Mouse (Mus musculus) CH12.LX (cell line): ENCODE data around the gene Mark1.

Experiments
- CHD2 ChIP-seq: IDR thresholded peaks from 2 replicates; pipeline ENCODE4 v1.6.1; 2011; ENCODE audit warnings: low read length, improper control_type of control experiment
- NRF1 ChIP-seq: IDR thresholded peaks from 2 replicates; pipeline ENCODE4 v1.6.1; 2014; ENCODE audit warnings: low read depth, mild to moderate bottlenecking, inconsistent platforms, low read length, improper control_type of control experiment, moderate library complexity
- PAX5 ChIP-seq: IDR thresholded peaks from 2 replicates; pipeline ENCODE4 v1.6.1; 2012; ENCODE audit warnings: low read length, inconsistent platforms, mixed read lengths
- POLR2A ChIP-seq: IDR thresholded peaks from 2 replicates; pipeline ENCODE4 v1.6.1; 2011; ENCODE audit warnings: low read depth, mild to moderate bottlenecking, improper control_type of control experiment, low read length
- ZC3H11A ChIP-seq: IDR thresholded peaks from 2 replicates; pipeline ENCODE4 v1.6.1; 2012; ENCODE audit warnings: low read depth, mild to moderate bottlenecking, inconsistent platforms, low read length, improper control_type of control experiment
- ZNF384 ChIP-seq: IDR thresholded peaks from 2 replicates; pipeline ENCODE4 v1.6.1; 2012; ENCODE audit warnings: low read depth, low read length, improper control_type of control experiment, inconsistent platforms

DNA sequence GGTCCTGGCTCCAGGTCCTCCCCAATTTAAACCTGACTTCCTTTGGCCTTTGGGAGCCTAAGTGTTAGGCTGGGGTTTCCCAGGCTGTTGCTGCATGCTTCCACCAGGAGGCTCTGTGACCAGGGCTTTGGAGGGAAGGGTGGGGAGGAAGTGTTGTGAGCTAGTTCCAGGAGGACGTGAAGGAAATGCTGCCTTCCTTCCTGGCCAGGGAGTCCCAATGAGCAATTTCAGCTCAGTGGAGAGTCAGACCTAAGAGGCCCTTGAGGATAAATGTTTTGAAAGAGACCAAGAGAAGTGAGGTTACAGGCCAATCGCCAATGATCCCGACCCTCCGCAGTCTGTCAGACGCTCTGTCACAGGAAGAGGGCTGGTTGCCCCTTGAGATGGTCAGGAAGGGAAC lies 146.0 kb downstream of the Mark1 start:
- TF ChIP-seq PAX5: no peak
- TF ChIP-seq NRF1: no peak
- no peak for TF ChIP-seq ZNF384
- no peak for TF ChIP-seq ZC3H11A
- no peak for TF ChIP-seq CHD2
- TF ChIP-seq POLR2A: no peak
